In the genomic region with DNA sequence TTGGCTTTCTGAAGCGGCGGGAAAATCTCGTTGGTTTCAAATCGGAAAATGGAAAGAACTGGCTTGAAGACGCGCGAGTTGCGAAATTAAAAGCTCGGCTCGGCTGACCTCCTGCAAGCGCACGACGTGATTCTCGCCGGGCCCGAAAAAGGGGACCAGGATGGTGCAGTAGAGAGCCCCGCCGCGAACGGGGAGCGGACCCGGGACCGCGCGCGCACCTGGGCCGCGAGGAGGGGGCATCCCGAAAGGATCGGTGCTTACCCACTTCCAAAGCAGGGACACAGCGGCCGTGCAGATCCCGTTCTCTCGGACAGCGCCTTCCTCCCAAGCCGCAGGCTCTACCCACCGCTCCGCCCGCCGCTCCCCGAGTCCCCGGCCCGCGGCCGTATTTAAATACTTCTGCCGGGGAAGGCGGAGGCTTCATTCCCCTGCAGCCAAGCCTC, we compare ENCODE assay signal across 7 mouse cellular contexts. TPM values are rescaled to one million over a fixed set of nuclear protein-coding genes. Genes with fewer than 3 reads are reported as not detected.
DNase-seq lines count a peak whose midpoint lies in the region; ATAC-seq and TF ChIP-seq lines count a peak whose summit lies in the region.

No protein-coding gene starts in this region.

- H3K4me3 ChIP-seq in lung, postnatal 0 days (ENCODE audit: low read depth, low read length), result peak overlapping the region; percentile 77
- H3K4me3 ChIP-seq in embryonic facial prominence, embryonic 10.5 days, result peak overlapping the region; percentile 82
- peak overlapping the region; percentile 77 for H3K4me3 ChIP-seq in intestine, embryonic 14.5 days (ENCODE audit: low read depth, low read length)
- H3K4me3 ChIP-seq in myocyte, result peak overlapping the region; percentile 72

- no peaks in the 10 kb centered on the region for H3K9me3 ChIP-seq in lung, postnatal 0 days (ENCODE audit: low read length)
- H3K9me3 ChIP-seq in embryonic facial prominence, embryonic 10.5 days, result no peaks in the 10 kb centered on the region
- no peaks in the 10 kb centered on the region for H3K9me3 ChIP-seq in intestine, embryonic 14.5 days (ENCODE audit: control insufficient read depth, low read length)

- no peak for ATAC-seq in lung, postnatal 0 days
- ATAC-seq in intestine, embryonic 14.5 days (replicated peaks; ENCODE audit: low FRiP score, low TSS enrichment, low read depth), result no peak

- H3K4me2 ChIP-seq in lung, postnatal 0 days (replicated peaks; ENCODE audit: low read depth, low read length), result peak overlapping the region; percentile 55
- H3K4me2 ChIP-seq in intestine, embryonic 14.5 days (ENCODE audit: low read length), result peak overlapping the region; percentile 76
- peak overlapping the region; percentile 3 for H3K4me2 ChIP-seq in myocyte (ENCODE audit: low read depth)

- H3K79me2 ChIP-seq in myocyte (ENCODE audit: control insufficient read depth, insufficient read depth), result peaks cover 48% of the 10 kb centered on the region

- no peaks in the 10 kb centered on the region for H3K36me3 ChIP-seq in lung, postnatal 0 days (ENCODE audit: insufficient read depth, low read length)
- H3K36me3 ChIP-seq in embryonic facial prominence, embryonic 10.5 days (replicated peaks), result no peaks in the 10 kb centered on the region; the same call in 1 of the 2 replicates
- H3K36me3 ChIP-seq in intestine, embryonic 14.5 days (ENCODE audit: control insufficient read depth, insufficient read depth, low read length), result no peaks in the 10 kb centered on the region
- peaks cover 1% of the 10 kb centered on the region for H3K36me3 ChIP-seq in myocyte (ENCODE audit: control insufficient read depth, insufficient read depth)

- under 1% methylated on average over 36 of the region's 47 CpGs for WGBS in lung, postnatal 0 days
- WGBS in embryonic facial prominence, embryonic 10.5 days, result under 1% methylated on average over 47 of the region's 47 CpGs
- WGBS in intestine, embryonic 14.5 days, result under 1% methylated on average over 44 of the region's 47 CpGs

- DNase-seq in lung, postnatal 0 days (ENCODE audit: low spot score), result peak; percentile 69
- DNase-seq in lung, postnatal 14 days, result no peak
- DNase-seq in embryonic facial prominence, embryonic 10.5 days (ENCODE audit: low spot score), result no peak
- DNase-seq in intestine, embryonic 14.5 days (ENCODE audit: low spot score), result no peak
- DNase-seq in cerebellum, postnatal 14 days, result no peak
- DNase-seq in spleen, postnatal 10 days (ENCODE audit: low spot score in 2 of 2), result no peak

- TF ChIP-seq EP300 in lung, postnatal 0 days (IDR thresholded peaks at IDR 0.05), result no peak

- peak overlapping the region; percentile 76 for H3K27ac ChIP-seq in lung, postnatal 0 days (ENCODE audit: low read length)
- H3K27ac ChIP-seq in embryonic facial prominence, embryonic 10.5 days (replicated peaks), result peak overlapping the region; percentile 90
- H3K27ac ChIP-seq in intestine, embryonic 14.5 days (ENCODE audit: low read depth), result peak overlapping the region; percentile 69

- no peaks in the 10 kb centered on the region for H3K27me3 ChIP-seq in lung, postnatal 0 days (replicated peaks; ENCODE audit: insufficient read depth, low read length)
- no peaks in the 10 kb centered on the region for H3K27me3 ChIP-seq in embryonic facial prominence, embryonic 10.5 days (replicated peaks; ENCODE audit: low read depth, poor library complexity, severe bottlenecking)
- H3K27me3 ChIP-seq in intestine, embryonic 14.5 days (replicated peaks; ENCODE audit: control insufficient read depth, insufficient read depth, low read length), result no peaks in the 10 kb centered on the region
- H3K27me3 ChIP-seq in myocyte (ENCODE audit: control insufficient read depth, insufficient read depth, insufficient read length), result no peaks in the 10 kb centered on the region

- TF ChIP-seq POLR2A in myocyte (IDR thresholded peaks at IDR 0.05; ENCODE audit: insufficient read length, low read depth), result peak; percentile 65

- H3ac ChIP-seq in myocyte (ENCODE audit: control insufficient read depth, insufficient read length), result peak overlapping the region; percentile 61

- no peak for TF ChIP-seq CTCF in lung, postnatal 0 days (IDR thresholded peaks at IDR 0.05)

- H3K4me1 ChIP-seq in lung, postnatal 0 days (ENCODE audit: insufficient read depth, low read depth, low read length), result no peaks in the 10 kb centered on the region
- peaks cover 27% of the 10 kb centered on the region for H3K4me1 ChIP-seq in embryonic facial prominence, embryonic 10.5 days
- H3K4me1 ChIP-seq in intestine, embryonic 14.5 days (replicated peaks; ENCODE audit: control insufficient read depth, insufficient read depth, low read length), result peaks cover 14% of the 10 kb centered on the region

- H3K9ac ChIP-seq in lung, postnatal 0 days (replicated peaks; ENCODE audit: low read depth), result peak overlapping the region; percentile 65
- peak overlapping the region; percentile 78 for H3K9ac ChIP-seq in intestine, embryonic 14.5 days (ENCODE audit: low read length)

TF ChIP-seq in myocyte, 11 proteins besides CTCF, POLR2A, EP300 and RAD21:
- TF ChIP-seq POLR2AphosphoS2 (IDR thresholded peaks at IDR 0.05; ENCODE audit: insufficient read length, low read depth) (peak; percentile 35), MYOD1 (IDR thresholded peaks at IDR 0.05; ENCODE audit: control insufficient read depth in 1 of 3, insufficient read length in 2 of 3, low read depth in 2 of 3) (no peak), SRF (IDR thresholded peaks at IDR 0.05; ENCODE audit: control insufficient read depth, insufficient read length, low read depth) (no peak), TCF12 (IDR thresholded peaks at IDR 0.05; ENCODE audit: insufficient read depth, poor library complexity, severe bottlenecking) (no peak), REST (IDR thresholded peaks at IDR 0.05; ENCODE audit: insufficient read depth, insufficient read length) (no peak), E2F4 (IDR thresholded peaks at IDR 0.05; ENCODE audit: insufficient read depth) (no peak)

RNA-seq across cellular contexts. Expression of gene Ugdh, which starts 0.4 kb away (rescaled TPM):
- 71.9 and 77.3 TPM in 2 replicates for polyA plus RNA-seq in lung, postnatal 0 days (2015; fragmentation: Nextera tagmentation; extraction: Ambion mirVana)
- polyA plus RNA-seq in embryonic facial prominence, embryonic 10.5 days (2016; fragmentation: Nextera tagmentation; extraction: Ambion mirVana), result 92.7 and 95.4 TPM in 2 replicates
- polyA plus RNA-seq in intestine, embryonic 14.5 days (2014; fragmentation: Nextera tagmentation; extraction: Ambion mirVana), result 108 and 111 TPM in 2 replicates
- 30.9 TPM for polyA plus RNA-seq in myocyte (2012; fragmentation: generic; extraction: Trizol)

RNA-seq across cellular contexts. Expression of gene Lias, which starts 44.1 kb away (rescaled TPM):
- polyA plus RNA-seq in lung, postnatal 0 days (2015; fragmentation: Nextera tagmentation; extraction: Ambion mirVana), result 38.6 and 42.8 TPM in 2 replicates
- polyA plus RNA-seq in embryonic facial prominence, embryonic 10.5 days (2016; fragmentation: Nextera tagmentation; extraction: Ambion mirVana), result 67.4 and 68.4 TPM in 2 replicates
- 60.6 and 61.9 TPM in 2 replicates for polyA plus RNA-seq in intestine, embryonic 14.5 days (2014; fragmentation: Nextera tagmentation; extraction: Ambion mirVana)
- 22.6 TPM for polyA plus RNA-seq in myocyte (2012; fragmentation: generic; extraction: Trizol)

RNA-seq across cellular contexts. Expression of gene Rpl9, which starts 44.1 kb away (rescaled TPM):
- 798 and 851 TPM in 2 replicates for polyA plus RNA-seq in lung, postnatal 0 days (2015; fragmentation: Nextera tagmentation; extraction: Ambion mirVana)
- polyA plus RNA-seq in embryonic facial prominence, embryonic 10.5 days (2016; fragmentation: Nextera tagmentation; extraction: Ambion mirVana), result 987 and 1,000 TPM in 2 replicates
- polyA plus RNA-seq in intestine, embryonic 14.5 days (2014; fragmentation: Nextera tagmentation; extraction: Ambion mirVana), result 1,354 and 1,361 TPM in 2 replicates
- 2,064 TPM for polyA plus RNA-seq in myocyte (2012; fragmentation: generic; extraction: Trizol)

RNA-seq across cellular contexts. Expression of gene Gm43552, which starts 57.2 kb away (rescaled TPM):
- not detected in 2 replicates for polyA plus RNA-seq in lung, postnatal 0 days (2015; fragmentation: Nextera tagmentation; extraction: Ambion mirVana)
- polyA plus RNA-seq in embryonic facial prominence, embryonic 10.5 days (2016; fragmentation: Nextera tagmentation; extraction: Ambion mirVana), result not detected in 2 replicates
- 2.4 TPM in 1 of 2 replicates, not detected in the other for polyA plus RNA-seq in intestine, embryonic 14.5 days (2014; fragmentation: Nextera tagmentation; extraction: Ambion mirVana)
- polyA plus RNA-seq in myocyte (2012; fragmentation: generic; extraction: Trizol), result not detected

Comparison
In these comparisons a context has a peak if more than half of its experiments do, and no peak if none do; other contexts are left out.
1. H3K4me2 ChIP-seq: peak in every context shown above with its lines; median percentile 76 in intestine, embryonic 14.5 days; 55 in lung, postnatal 0 days; 3 in myocyte.